Mouse (Mus musculus): Measurements from ENCODE around the gene Lingo2. TPM values are rescaled to one million over a fixed set of nuclear protein-coding genes. Genes with fewer than 3 reads are reported as not detected.

The Lingo2 gene
- polyA plus RNA-seq, 1 experiment = not detected

DNA sequence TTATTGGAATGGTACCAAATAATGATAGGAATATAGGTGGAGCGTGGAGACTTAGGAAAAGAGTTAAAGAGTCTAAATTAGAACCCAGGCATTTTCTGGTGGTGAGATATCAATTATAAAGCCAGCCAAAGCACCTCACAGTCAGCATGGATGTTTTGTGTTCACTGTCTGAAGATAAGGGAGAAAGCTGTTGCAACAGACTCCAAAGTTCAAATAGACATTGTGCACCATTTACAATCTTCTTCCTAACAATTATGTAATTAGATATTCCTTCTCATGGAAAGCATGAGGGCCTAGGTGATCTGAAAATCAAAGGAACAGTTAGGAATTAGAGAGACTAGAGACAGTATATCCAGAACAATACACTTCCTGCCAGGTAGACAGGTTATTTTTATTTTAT is 1136.8 kb downstream of the Lingo2 start:
- no peaks in the 10 kb centered on the region for H3K4me1 ChIP-seq
- TF ChIP-seq FLI1 (IDR thresholded peaks at IDR 0.05; ENCODE audit: low read length) (no peak), GATA1 (IDR thresholded peaks at IDR 0.05; ENCODE audit: borderline replicate concordance, low read length) (no peak)
- H3K9me3 ChIP-seq = no peaks in the 10 kb centered on the region; the same call in 1 of the 2 replicates
- no peak overlapping the region for H3K4me3 ChIP-seq (replicated peaks)
- H3K27me3 ChIP-seq (replicated peaks) = no peaks in the 10 kb centered on the region
- no peaks in the 10 kb centered on the region for H3K36me3 ChIP-seq (replicated peaks; ENCODE audit: low read length)

- no peaks in the 10 kb centered on the region for H3K36me3 ChIP-seq (replicated peaks; ENCODE audit: low read length)
- H3K9me3 ChIP-seq = peaks cover 7% of the 10 kb centered on the region; the same call in 1 of the 2 replicates
- H3K4me3 ChIP-seq (replicated peaks) = no peak overlapping the region
- no peaks in the 10 kb centered on the region for H3K27me3 ChIP-seq (replicated peaks)
- no peak for TF ChIP-seq FLI1 (IDR thresholded peaks at IDR 0.05; ENCODE audit: low read length)
- no peak for TF ChIP-seq GATA1 (IDR thresholded peaks at IDR 0.05; ENCODE audit: borderline replicate concordance, low read length)
- H3K4me1 ChIP-seq = no peaks in the 10 kb centered on the region
Measured at GRCm38 (mm10) chr4:35807497-35808210, 1143.9 kb downstream of the Lingo2 start.

GRCm38 (mm10) chr4:35806881-35807464 is 1144.6 kb downstream of the Lingo2 start:
- no peaks in the 10 kb centered on the region for H3K36me3 ChIP-seq (replicated peaks; ENCODE audit: low read length)
- no peak for TF ChIP-seq GATA1 (IDR thresholded peaks at IDR 0.05; ENCODE audit: borderline replicate concordance, low read length)
- no peak for TF ChIP-seq FLI1 (IDR thresholded peaks at IDR 0.05; ENCODE audit: low read length)
- no peak overlapping the region for H3K4me3 ChIP-seq (replicated peaks)

GRCm38 (mm10) chr4:35784255-35784921 is 1167.2 kb downstream of the Lingo2 start:
- Histone ChIP-seq H3K4me3 (replicated peaks) (no peak overlapping the region), H3K36me3 (replicated peaks; ENCODE audit: low read length) (no peaks in the 10 kb centered on the region), H3K27me3 (replicated peaks) (no peaks in the 10 kb centered on the region), H3K9me3 (no peaks in the 10 kb centered on the region), H3K4me1 (no peaks in the 10 kb centered on the region)
- TF ChIP-seq GATA1 (IDR thresholded peaks at IDR 0.05; ENCODE audit: borderline replicate concordance, low read length) (no peak), FLI1 (IDR thresholded peaks at IDR 0.05; ENCODE audit: low read length) (no peak)

More at GRCm38 (mm10) chr4:35806881-35807464, 1144.6 kb downstream of the Lingo2 start:
- H3K9me3 ChIP-seq = peaks cover 7% of the 10 kb centered on the region; the same call in 1 of the 2 replicates
- H3K4me1 ChIP-seq = no peaks in the 10 kb centered on the region
- H3K27me3 ChIP-seq (replicated peaks) = no peaks in the 10 kb centered on the region

DNA sequence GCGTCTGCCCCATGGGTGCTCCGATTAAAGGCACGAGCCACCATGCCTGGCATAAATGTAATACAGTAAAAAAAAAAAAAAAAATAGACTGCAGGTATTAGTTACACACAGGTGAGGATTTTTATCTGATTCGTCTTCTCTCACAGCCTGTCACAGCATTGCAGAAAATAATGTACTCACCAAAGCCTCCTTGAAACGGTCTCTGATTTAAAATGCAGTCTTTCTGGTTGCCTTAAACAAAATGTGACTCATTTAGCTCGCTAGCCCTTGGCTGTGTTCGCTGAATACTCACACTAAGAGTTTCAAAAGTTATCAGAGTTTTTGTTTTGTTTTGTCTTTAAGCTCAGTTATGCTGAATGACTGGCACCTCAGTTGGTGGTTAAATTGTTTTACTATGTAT is 1180.7 kb downstream of the Lingo2 start:
- Histone ChIP-seq H3K9me3 (0 out of 2 replicates have a peak, but pooled peaks cover 9% of the 10 kb centered on the region), H3K27me3 (replicated peaks) (no peaks in the 10 kb centered on the region), H3K4me3 (replicated peaks) (no peak overlapping the region), H3K4me1 (no peaks in the 10 kb centered on the region), H3K36me3 (replicated peaks; ENCODE audit: low read length) (no peaks in the 10 kb centered on the region)
- TF ChIP-seq GATA1 (IDR thresholded peaks at IDR 0.05; ENCODE audit: borderline replicate concordance, low read length) (no peak), FLI1 (IDR thresholded peaks at IDR 0.05; ENCODE audit: low read length) (no peak)

DNA sequence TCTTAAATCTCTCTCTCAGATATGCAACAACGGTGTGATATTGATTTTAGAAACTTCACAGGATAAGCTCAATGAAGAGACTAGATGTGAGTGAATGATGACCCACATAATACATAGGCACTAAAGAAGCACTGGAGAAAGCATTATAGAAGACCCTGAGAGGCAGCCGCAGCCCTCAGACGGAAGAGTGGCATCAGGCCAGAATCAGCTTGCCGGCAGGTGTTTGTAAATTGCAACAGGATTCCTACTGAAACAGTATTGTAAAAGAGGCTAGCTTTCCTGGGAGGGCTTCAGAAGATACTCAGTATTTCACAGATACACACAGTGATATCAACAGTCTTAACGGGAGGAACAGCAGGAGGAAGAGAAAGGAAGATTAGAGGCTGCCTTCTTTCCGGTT is 1184.6 kb downstream of the Lingo2 start:
- H3K4me1 ChIP-seq = no peaks in the 10 kb centered on the region
- H3K4me3 ChIP-seq (replicated peaks) = no peak overlapping the region
- H3K36me3 ChIP-seq (replicated peaks; ENCODE audit: low read length) = no peaks in the 10 kb centered on the region
- 0 out of 2 replicates have a peak, but pooled peaks cover 6% of the 10 kb centered on the region for H3K9me3 ChIP-seq
- no peak for TF ChIP-seq FLI1 (IDR thresholded peaks at IDR 0.05; ENCODE audit: low read length)
- TF ChIP-seq GATA1 (IDR thresholded peaks at IDR 0.05; ENCODE audit: borderline replicate concordance, low read length) = no peak
- no peaks in the 10 kb centered on the region for H3K27me3 ChIP-seq (replicated peaks)

- no peaks in the 10 kb centered on the region for H3K36me3 ChIP-seq (replicated peaks; ENCODE audit: low read length)
- H3K4me3 ChIP-seq (replicated peaks) = no peak overlapping the region
- no peaks in the 10 kb centered on the region for H3K9me3 ChIP-seq
- TF ChIP-seq FLI1 (IDR thresholded peaks at IDR 0.05; ENCODE audit: low read length) (no peak), GATA1 (IDR thresholded peaks at IDR 0.05; ENCODE audit: borderline replicate concordance, low read length) (no peak)
- no peaks in the 10 kb centered on the region for H3K4me1 ChIP-seq
- no peaks in the 10 kb centered on the region for H3K27me3 ChIP-seq (replicated peaks)
Measured at GRCm38 (mm10) chr4:35761181-35761580, 1190.4 kb downstream of the Lingo2 start.

DNA sequence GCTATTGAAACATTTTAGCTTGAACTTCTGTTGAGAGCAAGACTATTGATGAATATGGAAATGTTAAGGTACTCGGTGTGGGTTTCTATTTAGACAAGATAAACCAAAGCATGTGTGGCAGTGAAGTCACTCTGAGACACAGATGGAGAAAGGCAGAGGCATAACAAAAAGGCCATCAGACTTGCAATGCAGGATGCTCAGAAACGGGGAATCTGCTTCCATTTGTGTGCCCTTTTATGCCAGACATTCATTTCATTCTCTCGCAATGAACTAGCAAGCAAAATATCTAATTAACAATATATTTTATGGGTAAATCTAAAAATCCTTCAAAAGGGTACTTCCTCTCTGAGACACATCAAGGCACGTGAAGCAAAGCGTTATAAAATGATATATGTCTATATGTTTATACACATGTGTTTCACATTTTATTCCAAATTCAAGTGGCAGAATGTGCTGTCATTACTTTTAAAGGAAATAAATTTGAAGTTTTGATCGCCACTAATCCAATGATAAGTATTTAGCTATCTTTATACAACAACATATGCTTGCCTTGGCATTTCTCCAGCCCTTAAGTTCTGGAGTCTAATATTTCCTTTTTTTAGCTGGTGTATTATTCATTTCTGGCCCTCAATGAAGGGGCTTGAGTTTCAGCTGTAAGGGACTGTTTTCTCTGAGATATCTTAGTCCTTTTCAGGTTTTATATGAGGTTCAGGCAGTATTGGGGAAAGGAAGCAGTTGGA is 1199.3 kb downstream of the Lingo2 start:
- Histone ChIP-seq H3K4me3 (replicated peaks) (no peak overlapping the region), H3K36me3 (replicated peaks; ENCODE audit: low read length) (no peaks in the 10 kb centered on the region), H3K27me3 (replicated peaks) (no peaks in the 10 kb centered on the region), H3K4me1 (no peaks in the 10 kb centered on the region), H3K9me3 (no peaks in the 10 kb centered on the region)
- TF ChIP-seq GATA1 (IDR thresholded peaks at IDR 0.05; ENCODE audit: borderline replicate concordance, low read length) = no peak
- TF ChIP-seq FLI1 (IDR thresholded peaks at IDR 0.05; ENCODE audit: low read length) = no peak

GRCm38 (mm10) chr4:35746693-35747092 is 1204.9 kb downstream of the Lingo2 start:
- Histone ChIP-seq H3K9me3 (no peaks in the 10 kb centered on the region), H3K4me1 (no peaks in the 10 kb centered on the region), H3K4me3 (replicated peaks) (no peak overlapping the region), H3K36me3 (replicated peaks; ENCODE audit: low read length) (no peaks in the 10 kb centered on the region), H3K27me3 (replicated peaks) (no peaks in the 10 kb centered on the region)
- TF ChIP-seq FLI1 (IDR thresholded peaks at IDR 0.05; ENCODE audit: low read length) (no peak), GATA1 (IDR thresholded peaks at IDR 0.05; ENCODE audit: borderline replicate concordance, low read length) (no peak)

Measured in megakaryocyte, embryonic 14.5 days (primary cell).